Mouse (Mus musculus) brain, embryonic 14.5 days (tissue): ENCODE measurements around the gene Prkci. TPM values are rescaled to one million over a fixed set of nuclear protein-coding genes. Genes with fewer than 3 reads are reported as not detected.

ENCODE experiments used
- DNase-seq: peaks from one replicate; pipeline ENCODE4 v3.0.0-alpha.2; 2011; ENCODE audit warnings: low read depth
- CTCF ChIP-seq: fragments of 200-500 bp; IDR thresholded peaks from 2 replicates; pipeline ENCODE4 v1.5.1; 2012; ENCODE audit warnings: inconsistent platforms, mild to moderate bottlenecking, moderate library complexity, borderline replicate concordance; ENCODE audit not compliant: insufficient read depth, insufficient read length; ENCODE audit errors: extremely low read depth
- POLR2A ChIP-seq: fragments of 200-500 bp; IDR thresholded peaks from 2 replicates; pipeline ENCODE4 v1.6.1; 2012; ENCODE audit warnings: mild to moderate bottlenecking, inconsistent platforms, borderline replicate concordance; ENCODE audit not compliant: poor library complexity, insufficient read depth, insufficient read length, severe bottlenecking; ENCODE audit errors: extremely low read depth
- polyA plus RNA-seq: library from polyadenylated mRNA; depleted of rRNA; stranded (reverse); fragments of >200 nt; gene quantifications from 2 replicates; pipeline ENCODE4 v1.2.3, GENCODE M21; 2012

Gene Prkci
- polyA plus RNA-seq, 1 experiment = 41.7 TPM

DNA sequence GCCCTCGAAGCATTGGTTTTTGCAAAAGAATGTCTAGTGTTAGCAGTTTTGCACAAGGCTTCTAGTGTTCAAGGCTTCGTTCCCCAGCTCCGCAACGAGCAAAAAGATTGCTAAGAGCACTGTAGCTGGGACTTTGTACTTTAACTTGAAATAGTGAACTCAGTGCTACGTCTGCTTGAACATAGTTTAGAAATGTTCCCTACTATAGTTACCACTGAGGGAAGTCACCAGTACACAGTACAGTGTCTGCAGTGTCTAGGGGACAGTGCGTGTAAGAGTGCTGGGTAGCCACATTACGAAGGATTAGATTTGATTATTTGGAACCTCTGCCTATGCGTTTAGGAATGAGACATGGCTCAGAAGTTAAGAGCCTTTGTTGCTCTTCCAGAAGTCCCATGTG lies 32.2 kb downstream of the Prkci start:
- no peak for DNase-seq
- TF ChIP-seq CTCF = no peak
- no peak for TF ChIP-seq POLR2A

DNA sequence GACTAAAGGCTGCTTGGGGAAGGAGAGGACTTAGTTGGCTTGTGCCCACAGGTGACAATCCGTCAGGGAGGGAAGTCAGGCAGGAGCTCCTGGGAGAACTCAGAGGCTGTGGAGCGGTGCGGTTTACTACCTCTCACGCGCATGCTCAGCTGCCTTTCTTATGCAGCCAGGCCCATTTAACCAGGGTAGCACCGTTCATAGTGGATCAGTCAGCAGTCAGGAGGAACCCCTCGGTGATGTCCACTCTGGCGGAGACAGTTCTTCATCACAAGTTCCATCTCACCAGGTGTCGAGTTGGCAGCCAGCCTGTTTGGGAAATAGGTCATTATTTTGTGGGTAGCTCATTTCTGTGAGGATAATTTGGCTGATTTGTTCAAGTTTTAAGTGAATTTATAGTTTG lies 36.1 kb downstream of the Prkci start:
- no peak for DNase-seq
- TF ChIP-seq CTCF (no peak), POLR2A (no peak)

DNA sequence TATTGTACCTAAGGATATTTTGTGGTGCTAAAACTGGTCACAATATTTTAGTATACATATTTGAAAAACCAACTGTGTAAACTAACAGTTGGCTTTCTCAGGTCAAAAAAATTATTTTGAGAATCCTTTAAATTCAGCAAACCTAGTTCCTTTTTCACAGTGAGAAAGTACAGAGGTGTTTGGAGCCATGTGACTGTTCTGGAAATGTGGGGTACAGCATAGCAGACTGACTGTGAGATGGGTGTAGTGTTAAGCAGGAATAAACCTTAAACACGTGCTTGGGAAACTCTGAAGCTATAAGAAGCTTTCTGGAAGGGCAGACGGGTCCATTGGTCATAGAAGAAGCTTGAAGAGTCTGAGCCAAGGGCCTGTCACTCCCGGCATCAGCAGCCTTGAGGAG lies 38.1 kb downstream of the Prkci start:
- DNase-seq = no peak
- TF ChIP-seq CTCF (no peak), POLR2A (no peak)

DNA sequence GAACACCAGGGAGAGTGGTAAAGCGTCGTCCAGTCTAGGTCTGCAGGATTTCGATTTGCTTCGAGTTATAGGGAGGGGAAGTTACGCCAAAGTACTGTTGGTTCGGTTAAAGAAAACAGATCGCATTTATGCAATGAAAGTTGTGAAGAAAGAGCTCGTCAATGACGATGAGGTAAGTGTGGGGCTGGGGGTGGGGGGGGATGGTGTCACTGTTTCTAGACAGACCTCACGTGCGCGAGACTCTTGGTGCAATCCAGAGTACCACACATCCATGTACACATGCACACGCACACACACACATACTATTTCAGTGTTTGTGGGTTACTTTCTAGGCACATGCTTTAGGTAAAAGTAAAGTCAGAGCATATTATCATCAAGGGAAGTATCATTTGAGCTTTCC lies 42.3 kb downstream of the Prkci start:
- no peak for DNase-seq
- TF ChIP-seq CTCF (no peak), POLR2A (no peak)

DNA sequence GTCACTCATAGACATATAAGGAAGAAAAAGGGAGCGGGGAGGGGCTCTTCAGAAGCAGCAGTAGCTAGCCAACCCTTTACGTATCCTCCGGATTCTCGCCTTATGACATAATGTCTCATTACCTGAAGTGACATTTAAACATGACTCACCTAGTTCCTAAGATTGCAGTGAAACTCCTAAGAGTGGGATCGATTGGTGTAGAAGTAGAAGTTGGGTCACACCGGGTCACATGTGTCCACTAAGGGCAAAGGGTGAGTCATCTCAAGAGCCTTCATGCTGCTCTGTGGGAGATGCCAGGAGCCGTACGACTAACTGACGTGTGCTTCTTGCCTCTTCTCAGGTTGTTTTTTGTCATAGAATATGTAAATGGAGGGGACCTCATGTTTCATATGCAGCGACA lies 43.1 kb downstream of the Prkci start:
- no peak for TF ChIP-seq POLR2A
- TF ChIP-seq CTCF = no peak
- no peak for DNase-seq

DNA sequence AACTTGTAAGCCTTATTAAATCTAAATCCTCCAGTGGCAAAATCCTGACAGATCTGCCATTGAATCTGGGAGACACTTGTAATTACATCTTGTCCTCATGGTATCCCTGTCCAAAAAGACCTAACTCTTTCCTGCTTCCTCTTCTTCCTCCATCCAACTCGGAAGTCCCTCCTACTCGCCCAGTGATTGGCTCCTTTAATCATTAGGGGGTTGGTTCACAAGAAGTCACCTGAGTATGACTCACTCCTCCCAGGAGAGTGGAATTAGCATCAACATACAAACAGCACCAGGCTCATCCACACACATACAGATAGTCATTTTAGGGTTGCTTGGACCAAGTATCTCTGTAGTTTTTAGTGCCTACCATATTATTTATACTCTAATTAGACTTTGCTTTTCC lies 47.4 kb downstream of the Prkci start:
- no peak for DNase-seq
- no peak for TF ChIP-seq POLR2A
- no peak for TF ChIP-seq CTCF

DNA sequence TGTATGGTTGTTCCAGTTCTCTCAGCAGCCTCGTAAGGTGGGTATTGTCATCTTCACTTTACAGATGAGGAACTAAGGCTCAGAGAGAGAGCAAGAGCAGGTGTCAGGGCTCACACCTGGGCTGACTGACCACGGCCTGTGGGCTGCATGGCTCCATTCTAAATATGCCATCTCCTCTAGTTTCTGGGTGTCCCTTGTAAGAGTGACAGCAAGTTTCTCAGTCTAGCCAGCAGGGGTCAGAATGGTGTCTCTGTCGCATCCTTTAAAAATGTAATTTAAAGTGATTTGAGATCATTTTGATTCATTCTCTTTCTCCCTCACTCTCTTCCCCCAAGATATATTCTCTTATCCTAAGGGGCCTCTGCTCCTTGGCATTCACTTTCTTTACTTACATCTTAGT lies 51.7 kb downstream of the Prkci start:
- TF ChIP-seq POLR2A (no peak), CTCF (peak; percentile 48; the same call in 1 of the 2 replicates)
- DNase-seq = peak; percentile 36

DNA sequence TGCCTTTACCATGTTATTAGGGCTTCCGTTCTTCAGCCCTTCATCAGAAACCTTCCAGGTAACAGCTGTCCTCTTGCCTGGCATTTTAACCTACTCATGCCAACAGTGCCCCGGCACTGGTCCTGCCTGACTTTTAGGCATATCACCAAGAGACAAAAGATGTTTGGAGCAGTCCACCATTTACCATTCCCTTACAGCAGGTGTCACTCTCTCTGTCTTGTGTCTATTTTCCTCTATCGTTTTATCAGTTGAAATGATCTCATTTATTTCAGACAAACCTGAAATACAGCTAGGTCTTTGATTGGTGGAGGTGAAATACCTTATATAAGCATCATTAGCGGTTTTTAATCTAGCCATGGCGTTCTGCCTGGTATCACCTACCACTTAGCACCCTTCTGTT lies 53.5 kb downstream of the Prkci start:
- DNase-seq = no peak
- TF ChIP-seq CTCF = no peak
- TF ChIP-seq POLR2A = no peak

DNA sequence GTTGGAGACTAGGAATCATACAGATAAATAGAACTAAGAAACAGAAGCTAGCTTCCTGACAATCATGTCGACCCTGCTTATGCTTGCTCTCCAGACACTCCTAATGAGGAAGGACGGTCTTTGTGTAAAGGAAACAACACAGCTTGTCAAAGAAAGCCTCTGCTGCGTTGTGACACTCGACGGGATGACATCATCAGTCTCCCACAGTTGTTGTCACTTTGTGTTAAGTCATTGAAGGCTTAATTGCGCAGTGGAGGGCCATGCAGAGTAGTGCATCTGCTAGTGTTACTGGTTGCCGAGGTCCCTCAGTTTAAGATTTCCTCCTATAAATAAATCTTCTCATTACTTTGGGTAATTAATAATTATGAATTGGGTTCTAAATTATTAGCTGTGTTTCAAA lies 54.8 kb downstream of the Prkci start:
- peak; percentile 82 for DNase-seq
- TF ChIP-seq POLR2A (no peak), CTCF (no peak)

DNA sequence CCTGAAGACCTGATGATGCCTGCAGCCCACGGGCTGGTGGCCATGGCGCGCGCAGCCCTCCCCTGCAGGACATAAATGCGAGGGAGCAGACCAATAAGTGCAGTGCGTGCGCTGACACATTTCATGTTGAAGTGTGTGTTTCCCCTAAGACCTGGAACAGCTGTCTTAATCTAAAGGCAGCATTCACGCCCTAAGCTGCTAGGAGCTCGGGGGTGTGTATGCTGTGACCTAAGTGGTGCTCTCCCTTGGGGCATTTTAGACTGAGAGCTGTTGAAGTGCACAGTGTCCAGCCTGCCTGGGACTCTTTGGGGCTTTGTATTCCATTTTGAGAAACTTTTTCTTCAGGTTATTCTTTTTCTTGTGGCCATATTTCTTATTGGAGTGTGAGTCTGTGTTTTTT lies 56.2 kb downstream of the Prkci start:
- no peak for TF ChIP-seq CTCF
- TF ChIP-seq POLR2A = no peak
- DNase-seq = no peak

DNA sequence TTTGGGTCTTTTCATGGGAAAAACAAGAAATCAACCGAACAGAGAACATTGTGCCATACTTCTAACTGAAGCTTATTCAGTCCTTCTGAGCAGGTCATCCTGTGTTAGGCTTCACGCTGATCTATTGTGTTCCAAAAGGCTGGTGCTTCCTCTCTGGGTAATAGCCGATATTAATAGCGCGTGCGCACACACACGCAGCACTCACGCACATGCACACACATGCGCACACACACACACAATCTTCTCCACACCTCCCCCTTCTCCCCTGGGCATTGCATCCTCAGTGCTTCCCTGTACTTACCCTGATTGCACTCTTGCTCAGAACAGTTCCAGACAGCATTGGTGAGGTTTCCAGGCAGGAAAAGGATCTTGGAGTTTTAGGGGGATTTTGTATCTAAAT lies 57.6 kb downstream of the Prkci start:
- peak; percentile 23 for DNase-seq
- no peak for TF ChIP-seq CTCF
- no peak for TF ChIP-seq POLR2A

DNA sequence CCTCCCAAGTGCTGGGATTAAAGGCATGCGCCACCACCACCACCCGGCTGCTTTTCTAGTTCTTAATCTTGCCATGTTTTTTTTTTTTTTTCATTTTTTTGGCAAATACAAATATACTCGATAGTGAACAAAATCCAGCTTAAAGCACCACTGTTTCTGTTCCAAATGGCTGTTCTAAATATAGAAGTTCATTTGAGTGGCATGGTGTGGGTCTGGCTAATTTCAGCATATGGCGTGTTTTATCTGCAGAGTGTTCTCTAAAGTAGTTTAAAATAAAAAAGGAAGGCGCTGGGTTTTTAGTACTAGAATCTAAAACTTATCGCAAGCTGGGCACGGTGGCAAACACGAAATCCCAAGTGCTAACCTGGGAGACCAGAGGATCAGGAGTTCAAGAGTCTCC lies 59.3 kb downstream of the Prkci start:
- DNase-seq = no peak
- no peak for TF ChIP-seq POLR2A

DNA sequence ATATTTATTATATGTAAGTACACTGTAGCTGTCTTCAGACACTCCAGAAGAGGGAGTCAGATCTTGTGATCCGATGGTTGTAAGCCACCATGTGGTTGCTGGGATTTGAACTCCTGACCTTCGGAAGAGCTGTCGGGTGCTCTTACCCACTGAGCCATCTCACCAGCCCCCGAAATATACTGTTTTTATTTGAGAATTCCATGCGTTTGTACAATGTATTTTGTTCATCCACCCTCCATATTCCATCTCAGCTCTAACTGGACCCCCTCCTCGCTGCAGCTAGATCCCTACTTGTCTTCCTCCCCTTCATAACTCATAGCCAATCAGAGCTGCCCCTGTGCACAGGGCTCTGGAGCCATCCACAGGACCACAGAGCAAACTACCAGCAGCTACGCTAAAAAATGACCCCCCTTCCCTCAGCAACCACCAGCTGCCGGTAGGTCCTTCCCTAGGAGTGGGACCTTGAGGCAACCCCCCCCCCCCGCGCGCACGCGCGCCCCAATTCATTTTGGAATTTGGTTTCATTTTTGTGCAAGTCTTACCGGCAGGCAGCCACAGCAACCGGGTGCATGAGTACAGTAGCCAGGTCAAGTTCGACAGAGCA lies 60.6 kb downstream of the Prkci start:
- DNase-seq = peak; percentile 60
- no peak for TF ChIP-seq POLR2A
- no peak for TF ChIP-seq CTCF

DNA sequence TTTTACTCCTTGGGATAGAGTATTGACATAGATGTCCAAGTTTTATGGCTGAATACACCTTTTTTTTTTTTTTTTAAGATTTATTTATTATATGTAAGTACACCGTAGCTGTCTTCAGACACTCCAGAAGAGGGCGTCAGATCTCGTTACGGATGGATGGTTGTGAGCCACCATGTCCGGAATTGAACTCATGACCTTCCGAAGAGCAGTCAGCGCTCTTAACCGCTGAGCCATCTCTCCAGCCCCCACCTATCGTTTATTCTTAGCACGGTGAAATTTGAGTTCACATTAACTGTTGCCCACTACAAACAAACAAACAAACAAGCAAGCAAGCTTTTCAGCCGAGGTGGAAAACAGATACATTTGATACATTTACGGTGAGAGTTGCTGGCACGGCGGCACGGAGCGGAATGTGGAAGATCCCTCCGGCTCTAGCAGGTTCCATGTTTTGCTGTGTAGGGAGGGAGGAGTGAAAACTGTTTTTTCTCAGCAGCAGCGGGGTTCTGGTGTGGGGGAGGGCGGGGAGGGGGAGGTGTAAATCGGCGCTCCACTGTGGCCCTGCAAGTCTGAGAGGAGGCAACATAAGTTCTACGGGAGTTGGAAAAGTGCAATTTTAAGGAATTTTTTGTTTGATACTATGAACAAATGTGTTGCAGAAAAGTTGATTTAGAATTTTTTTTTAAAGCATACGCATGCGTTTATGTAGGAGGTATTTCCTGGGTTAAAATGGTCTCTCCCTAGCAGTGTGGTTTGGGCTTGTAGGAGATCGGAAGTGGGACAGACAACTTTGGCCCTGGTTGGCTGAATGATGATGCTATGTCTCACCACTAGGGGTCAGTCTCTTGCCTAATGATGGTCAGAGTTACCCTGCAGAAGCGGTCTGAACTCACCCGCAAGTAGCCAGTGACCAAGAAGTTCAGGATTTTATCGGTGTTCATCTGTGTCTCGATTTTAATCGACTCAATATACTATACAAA lies 61.4 kb downstream of the Prkci start:
- TF ChIP-seq POLR2A (no peak), CTCF (peak; percentile 84; the same call in 1 of the 2 replicates)
- peak; percentile 93 for DNase-seq

DNA sequence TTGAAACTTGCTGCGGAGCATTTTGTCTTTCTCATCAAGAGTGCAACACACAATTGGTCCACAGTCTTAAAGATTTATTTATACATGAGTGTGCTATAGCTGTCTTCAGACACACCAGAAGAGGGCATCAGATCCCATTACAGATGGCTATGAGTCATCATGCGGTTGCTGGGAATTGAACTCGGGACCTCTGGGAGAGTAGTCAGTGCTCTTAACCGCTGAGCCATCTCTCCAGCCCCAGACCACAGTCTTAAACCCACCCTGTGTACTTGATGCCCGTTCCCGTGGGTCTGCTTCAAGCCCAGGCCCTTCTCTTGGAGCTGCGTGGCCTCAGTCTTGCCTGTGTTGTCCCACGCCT lies 65.2 kb downstream of the Prkci start:
- no peak for DNase-seq
- TF ChIP-seq CTCF (no peak), POLR2A (no peak)
